Mouse (Mus musculus) heart, embryonic 12.5 days (tissue): ENCODE measurements around the gene Ptov1. TPM values are rescaled to one million over a fixed set of nuclear protein-coding genes. Genes with fewer than 3 reads are reported as not detected.

Source experiments
- ATAC-seq: fragments of 200-750 bp; cut with Nextera tagmentation; 2 replicates; pipeline ENCODE4 v1.8.0; 2017; ENCODE audit warnings: moderate TSS enrichment, moderate library complexity; ENCODE audit not compliant: insufficient number of reproducible peaks, low FRiP score
- H3K27ac ChIP-seq: fragments of 300-500 bp; sonication (generic); 2 replicates; pipeline ENCODE4 v1.5.1; 2016; ENCODE audit warnings: mild to moderate bottlenecking, moderate library complexity; ENCODE audit not compliant: poor library complexity, severe bottlenecking
- H3K27me3 ChIP-seq: fragments of 300-500 bp; sonication (generic); replicated peaks from 2 replicates; pipeline ENCODE4 v1.6.1; 2016; ENCODE audit warnings: mild to moderate bottlenecking, moderate library complexity
- H3K36me3 ChIP-seq: fragments of 300-500 bp; sonication (generic); 2 replicates; pipeline ENCODE4 v1.6.1; 2016; ENCODE audit warnings: mild to moderate bottlenecking, moderate library complexity
- H3K4me1 ChIP-seq: fragments of 300-500 bp; sonication (generic); replicated peaks from 2 replicates; pipeline ENCODE4 v1.6.1; 2016; ENCODE audit warnings: mild to moderate bottlenecking
- H3K4me2 ChIP-seq: fragments of 300-500 bp; sonication (generic); 2 replicates; pipeline ENCODE4 v1.6.1; 2016; ENCODE audit warnings: mild to moderate bottlenecking, moderate library complexity
- H3K4me3 ChIP-seq: fragments of 300-500 bp; sonication (generic); 2 replicates; pipeline ENCODE4 v1.5.1; 2016; ENCODE audit warnings: mild to moderate bottlenecking
- H3K9ac ChIP-seq: fragments of 300-500 bp; sonication (generic); 2 replicates; pipeline ENCODE4 v1.6.1; 2016; ENCODE audit warnings: mild to moderate bottlenecking, moderate library complexity
- H3K9me3 ChIP-seq: fragments of 300-500 bp; sonication (generic); replicated peaks from 2 replicates; pipeline ENCODE4 v1.6.1; 2016; ENCODE audit warnings: mild to moderate bottlenecking, moderate library complexity
- WGBS: fragments of 180-500 bp; shearing (Covaris S2); methylation state at CpG from one replicate; pipeline ENCODE4 v1.1.7; 2016; 5-methylcytosine and 5-hydroxymethylcytosine counted together
- polyA plus RNA-seq: library from polyadenylated mRNA; unstranded; fragments of >200 nt; fragmentation: Nextera tagmentation; extraction: Ambion mirVana; gene quantifications from 2 replicates; pipeline ENCODE4 v1.2.1, GENCODE M21; 2016

The Ptov1 gene
- polyA plus RNA-seq, 1 experiment from 2014 or later = 321 TPM

DNA sequence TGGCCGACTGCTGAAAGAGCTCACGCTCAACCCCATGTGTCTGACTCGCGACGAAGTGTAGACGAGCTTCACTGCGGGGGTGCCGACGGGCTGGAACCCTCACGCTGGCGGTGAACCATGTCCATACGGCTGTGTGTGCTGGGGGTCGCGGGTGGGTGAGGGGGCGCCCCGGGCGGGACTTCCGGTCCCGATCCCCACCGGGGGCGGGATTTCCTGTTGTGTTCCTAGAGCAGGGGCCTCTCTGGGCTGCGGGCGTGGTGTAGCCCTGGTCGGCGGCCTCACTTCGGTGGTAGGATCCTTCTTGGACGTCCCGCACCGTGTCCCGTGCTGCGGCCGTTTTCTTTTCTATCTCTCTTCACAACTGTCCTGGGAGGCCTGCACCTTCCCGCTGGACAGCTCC lies 19.4 kb downstream of the Ptov1 start:
- peak overlapping the region; percentile 91 for H3K4me3 ChIP-seq
- H3K36me3 ChIP-seq = peaks cover 40% of the 10 kb centered on the region
- peak; percentile 52 for ATAC-seq
- peak overlapping the region; percentile 98 for H3K27ac ChIP-seq
- peak overlapping the region; percentile 94 for H3K9ac ChIP-seq
- no peaks in the 10 kb centered on the region for H3K9me3 ChIP-seq
- peak overlapping the region; percentile 94 for H3K4me2 ChIP-seq
- WGBS = under 1% methylated on average over 32 of the region's 33 CpGs
- no peaks in the 10 kb centered on the region for H3K27me3 ChIP-seq
- peaks cover 52% of the 10 kb centered on the region for H3K4me1 ChIP-seq

GRCm38 (mm10) chr7:44849416-44850111 lies 20.0 kb downstream of the Ptov1 start:
- peak; percentile 77 for ATAC-seq
- H3K4me1 ChIP-seq = peaks cover 48% of the 10 kb centered on the region

DNA sequence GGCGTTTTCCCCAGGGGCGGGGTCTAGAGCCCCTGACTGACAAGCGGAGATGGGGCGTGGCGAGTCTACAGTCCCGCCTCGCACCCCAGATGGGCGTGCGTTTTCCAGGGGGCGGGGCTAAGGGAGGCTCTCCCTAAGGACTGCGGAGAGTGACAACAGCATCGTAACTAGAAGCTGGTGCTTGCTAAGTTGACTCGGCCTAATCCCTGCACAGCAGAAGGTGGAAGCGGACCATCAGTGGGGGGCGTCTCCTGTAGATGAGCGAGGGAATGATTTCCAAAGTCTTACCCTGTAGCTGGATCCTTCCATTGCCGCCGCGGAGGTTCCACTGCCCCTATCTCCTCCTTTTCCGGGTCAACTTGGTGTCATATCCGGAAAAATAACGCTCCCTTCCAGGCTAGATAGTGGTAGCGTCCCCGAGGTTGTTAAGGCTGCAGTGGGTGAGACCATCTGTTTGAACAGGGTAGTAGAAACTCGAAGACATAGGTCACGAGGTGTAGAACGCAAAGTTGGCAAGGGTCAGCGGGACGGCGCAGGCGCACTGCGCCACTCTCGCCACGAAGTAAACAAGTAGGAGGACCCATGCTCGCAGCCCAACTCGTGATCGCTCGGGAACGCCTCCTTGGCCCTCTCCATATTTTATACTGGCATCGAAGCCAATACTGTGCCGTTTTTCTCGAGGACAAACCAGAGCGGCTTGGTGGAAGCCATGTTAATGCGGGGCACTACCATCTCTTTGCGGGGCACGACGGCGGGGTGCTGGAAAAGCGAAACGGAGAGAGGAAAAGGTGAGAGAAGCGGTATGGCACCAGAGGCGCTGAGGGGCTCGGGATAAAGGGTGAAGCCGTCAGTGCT lies 20.8 kb downstream of the Ptov1 start, which contains the start of the genes Akt1s1 and Tbc1d17:
Akt1s1 (plus strand) TSS at position 431 of the 855 bp plus-strand sequence.
Tbc1d17 (minus strand) TSS at position 519 of the 855 bp plus-strand sequence.
- peak; percentile 87 for ATAC-seq
- H3K4me1 ChIP-seq = peaks cover 42% of the 10 kb centered on the region
- H3K36me3 ChIP-seq = peaks cover 53% of the 10 kb centered on the region
- H3K27me3 ChIP-seq = no peaks in the 10 kb centered on the region
- peak within 1 kb of the TSS; percentile 98 for H3K27ac ChIP-seq
- no peaks in the 10 kb centered on the region for H3K9me3 ChIP-seq
- H3K4me2 ChIP-seq = peak within 1 kb of the TSS; percentile 94
- under 1% methylated on average over 54 of the region's 54 CpGs for WGBS
- peak within 1 kb of the TSS; percentile 91 for H3K4me3 ChIP-seq
- H3K9ac ChIP-seq = peak within 1 kb of the TSS; percentile 94

More at GRCm38 (mm10) chr7:44849416-44850111, 20.0 kb downstream of the Ptov1 start:
- H3K4me3 ChIP-seq = peak overlapping the region; percentile 91
- WGBS = under 1% methylated on average over 41 of the region's 41 CpGs
- H3K27me3 ChIP-seq = no peaks in the 10 kb centered on the region
- H3K27ac ChIP-seq = peak overlapping the region; percentile 98
- H3K4me2 ChIP-seq = peak overlapping the region; percentile 94
- peaks cover 46% of the 10 kb centered on the region for H3K36me3 ChIP-seq
- peak overlapping the region; percentile 94 for H3K9ac ChIP-seq
- no peaks in the 10 kb centered on the region for H3K9me3 ChIP-seq

GRCm38 (mm10) chr7:44847772-44848171 lies 21.8 kb downstream of the Ptov1 start:
- Histone ChIP-seq H3K36me3 (peaks cover 57% of the 10 kb centered on the region), H3K4me1 (peaks cover 33% of the 10 kb centered on the region), H3K9ac (peak overlapping the region; percentile 68), H3K9me3 (no peaks in the 10 kb centered on the region), H3K4me2 (peak overlapping the region; percentile 94), H3K4me3 (peak overlapping the region; percentile 91), H3K27me3 (no peaks in the 10 kb centered on the region), H3K27ac (0 out of 2 replicates have a peak overlapping the region, but pooled peaks have one; percentile 7)
- 78% methylated on average over 5 of the region's 5 CpGs for WGBS
- no peak for ATAC-seq

GRCm38 (mm10) chr7:44846804-44847203 lies 22.8 kb downstream of the Ptov1 start:
- no peaks in the 10 kb centered on the region for H3K9me3 ChIP-seq
- WGBS = 90% methylated on average over 7 of the region's 7 CpGs
- peaks cover 57% of the 10 kb centered on the region for H3K36me3 ChIP-seq
- H3K9ac ChIP-seq = no peak overlapping the region
- H3K4me2 ChIP-seq = no peak overlapping the region
- no peak overlapping the region for H3K27ac ChIP-seq
- H3K27me3 ChIP-seq = peaks cover 3% of the 10 kb centered on the region; the same call in 1 of the 2 replicates
- H3K4me1 ChIP-seq = peaks cover 24% of the 10 kb centered on the region
- ATAC-seq = no peak
- no peak overlapping the region for H3K4me3 ChIP-seq

DNA sequence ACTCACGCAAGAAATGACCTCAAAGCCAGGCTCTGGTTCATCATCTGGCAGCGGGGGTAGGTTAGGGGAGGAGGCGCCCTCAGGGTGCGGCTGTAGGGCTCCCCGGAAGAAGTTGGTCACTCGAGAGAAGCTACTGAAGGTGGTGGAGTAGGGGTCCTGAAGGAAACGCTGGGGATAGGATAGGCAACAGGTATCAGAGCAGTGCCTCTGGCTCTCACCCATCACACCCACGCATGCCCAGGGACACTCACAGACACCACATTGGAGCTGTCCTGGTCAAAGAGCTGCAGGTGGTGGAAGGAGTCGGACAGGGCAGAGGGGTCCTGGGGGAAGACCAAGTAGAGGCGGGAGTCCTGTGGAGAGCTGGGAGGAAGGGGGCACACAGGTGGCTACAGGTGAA lies 24.6 kb downstream of the Ptov1 start:
- Histone ChIP-seq H3K27ac (no peak overlapping the region), H3K9me3 (no peaks in the 10 kb centered on the region), H3K27me3 (peaks cover 21% of the 10 kb centered on the region), H3K4me2 (no peak overlapping the region), H3K9ac (no peak overlapping the region), H3K4me3 (no peak overlapping the region), H3K36me3 (peaks cover 68% of the 10 kb centered on the region), H3K4me1 (peaks cover 14% of the 10 kb centered on the region)
- WGBS = 89% methylated on average over 10 of the region's 10 CpGs
- ATAC-seq = no peak

- Histone ChIP-seq H3K27me3 (peaks cover 37% of the 10 kb centered on the region), H3K9me3 (no peaks in the 10 kb centered on the region), H3K9ac (no peak overlapping the region), H3K4me2 (no peak overlapping the region), H3K27ac (no peak overlapping the region), H3K4me3 (no peak overlapping the region), H3K4me1 (peaks cover 17% of the 10 kb centered on the region), H3K36me3 (peaks cover 67% of the 10 kb centered on the region)
- 92% methylated on average over 8 of the region's 8 CpGs for WGBS
- ATAC-seq = no peak
Observed at GRCm38 (mm10) chr7:44841825-44842463, 27.6 kb downstream of the Ptov1 start.

DNA sequence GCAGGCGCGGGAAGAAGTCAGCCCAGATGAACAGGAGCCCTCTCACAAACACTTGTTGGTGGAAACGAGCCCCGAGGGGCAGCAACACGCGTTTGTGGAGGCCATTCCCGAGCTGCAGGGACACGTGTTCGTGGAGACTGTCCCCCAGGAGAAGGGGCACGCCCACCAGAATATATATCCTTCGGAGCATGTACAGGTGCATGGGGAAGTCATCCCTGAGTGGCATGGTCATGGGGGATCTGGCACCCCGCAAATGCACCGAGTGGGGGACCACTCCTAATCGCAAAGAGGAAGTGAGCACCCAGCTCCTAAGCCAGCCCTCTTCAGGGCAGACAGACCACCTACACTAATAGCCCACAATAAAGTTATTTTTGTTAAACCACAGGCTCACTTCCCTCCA lies 29.2 kb downstream of the Ptov1 start:
- no peak for ATAC-seq
- Histone ChIP-seq H3K27me3 (peaks cover 37% of the 10 kb centered on the region), H3K36me3 (peaks cover 52% of the 10 kb centered on the region), H3K4me3 (peak overlapping the region; percentile 33; the same call in 1 of the 2 replicates), H3K4me1 (peaks cover 17% of the 10 kb centered on the region), H3K9me3 (no peaks in the 10 kb centered on the region), H3K27ac (no peak overlapping the region), H3K4me2 (peak overlapping the region; percentile 76), H3K9ac (peak overlapping the region; percentile 69)
- 58% methylated on average over 14 of the region's 14 CpGs for WGBS

- H3K9me3 ChIP-seq = no peaks in the 10 kb centered on the region
Observed at GRCm38 (mm10) chr7:44839491-44840191, 29.9 kb downstream of the Ptov1 start.

DNA sequence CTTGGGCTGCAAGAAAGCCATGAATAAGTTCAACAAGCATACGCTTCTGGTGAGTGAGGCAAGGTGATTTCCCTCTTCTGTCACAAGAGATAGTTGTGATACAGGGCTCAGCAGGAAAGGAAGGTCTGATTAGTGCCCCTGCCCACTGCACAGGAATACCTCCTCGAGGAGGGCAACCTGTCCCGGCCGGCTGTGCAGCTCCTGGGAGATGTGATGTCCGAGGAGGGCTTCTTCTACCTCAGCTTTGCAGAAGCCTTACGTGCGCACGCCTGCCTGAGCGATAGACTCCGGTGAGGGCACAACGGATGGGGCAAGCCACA lies 30.5 kb downstream of the Ptov1 start:
- no peak for ATAC-seq
- Histone ChIP-seq H3K9me3 (no peaks in the 10 kb centered on the region), H3K4me3 (peak overlapping the region; percentile 33), H3K36me3 (peaks cover 39% of the 10 kb centered on the region), H3K4me2 (peak overlapping the region; percentile 76), H3K27ac (no peak overlapping the region), H3K9ac (peak overlapping the region; percentile 69; the same call in 1 of the 2 replicates), H3K4me1 (peaks cover 17% of the 10 kb centered on the region), H3K27me3 (peaks cover 37% of the 10 kb centered on the region)
- WGBS = 29% methylated on average over 11 of the region's 11 CpGs

More at GRCm38 (mm10) chr7:44839491-44840191, 29.9 kb downstream of the Ptov1 start:
- Histone ChIP-seq H3K27ac (no peak overlapping the region), H3K4me3 (peak overlapping the region; percentile 33), H3K9ac (peak overlapping the region; percentile 69), H3K4me2 (peak overlapping the region; percentile 76), H3K27me3 (peaks cover 37% of the 10 kb centered on the region), H3K36me3 (peaks cover 44% of the 10 kb centered on the region), H3K4me1 (peaks cover 17% of the 10 kb centered on the region)
- peak; percentile 58 for ATAC-seq
- 3% methylated on average over 58 of the region's 58 CpGs for WGBS
